Mouse (Mus musculus): ENCODE measurements at regions not wholly inside any gene's neighbourhood (a gene's known extent, or its start where the extent isn't known, plus 50 kb on each side); places are given as distances from the start of the nearest gene placed in this dataset.

- 61% methylated on average over 1 of the region's 1 CpGs for WGBS (ENCODE audit: insufficient replicate concordance)
- no peaks in the 10 kb centered on the region for H3K9me3 ChIP-seq (ENCODE audit: low read length)
- no peak for DNase-seq
- H3K9ac ChIP-seq (replicated peaks): no peak overlapping the region
- ATAC-seq: no peak
- no peaks in the 10 kb centered on the region for H3K4me1 ChIP-seq (ENCODE audit: insufficient read depth)
- H3K4me2 ChIP-seq (ENCODE audit: low read depth, low read length): no peak overlapping the region
- no peaks in the 10 kb centered on the region for H3K36me3 ChIP-seq (replicated peaks; ENCODE audit: insufficient read depth, low read length)
- H3K4me3 ChIP-seq (ENCODE audit: low read depth, low read length): no peak overlapping the region
- TF ChIP-seq EP300 (IDR thresholded peaks at IDR 0.05; ENCODE audit: low read depth) (no peak), CTCF (IDR thresholded peaks at IDR 0.05; ENCODE audit: low read depth) (no peak)
- H3K27ac ChIP-seq (ENCODE audit: low read depth): no peak overlapping the region
- no peaks in the 10 kb centered on the region for H3K27me3 ChIP-seq (ENCODE audit: insufficient read depth, low read length)
Observed at GRCm38 (mm10) chr2:8427720-8428119, 918.4 kb upstream of the Celf2 start.

GRCm38 (mm10) chr2:8415917-8416316 lies 906.6 kb upstream of the Celf2 start:
- H3K4me3 ChIP-seq (ENCODE audit: low read depth, low read length): no peak overlapping the region
- DNase-seq (no peak), ATAC-seq (no peak)
- no peak overlapping the region for H3K9ac ChIP-seq (replicated peaks)
- no peak for TF ChIP-seq EP300 (IDR thresholded peaks at IDR 0.05; ENCODE audit: low read depth)
- no peak for TF ChIP-seq CTCF (IDR thresholded peaks at IDR 0.05; ENCODE audit: low read depth)
- no peaks in the 10 kb centered on the region for H3K4me1 ChIP-seq (ENCODE audit: insufficient read depth)
- H3K27me3 ChIP-seq (ENCODE audit: insufficient read depth, low read length): no peaks in the 10 kb centered on the region
- no peaks in the 10 kb centered on the region for H3K9me3 ChIP-seq (ENCODE audit: low read length)
- H3K27ac ChIP-seq (ENCODE audit: low read depth): no peak overlapping the region
- 47% methylated on average over 3 of the region's 3 CpGs for WGBS (ENCODE audit: insufficient replicate concordance)
- no peak overlapping the region for H3K4me2 ChIP-seq (ENCODE audit: low read depth, low read length)
- no peaks in the 10 kb centered on the region for H3K36me3 ChIP-seq (replicated peaks; ENCODE audit: insufficient read depth, low read length)

- no peak overlapping the region for H3K9ac ChIP-seq (replicated peaks)
- H3K27me3 ChIP-seq (ENCODE audit: insufficient read depth, low read length): no peaks in the 10 kb centered on the region
- H3K4me3 ChIP-seq (ENCODE audit: low read depth, low read length): no peak overlapping the region
- no peak overlapping the region for H3K4me2 ChIP-seq (ENCODE audit: low read depth, low read length)
- H3K36me3 ChIP-seq (replicated peaks; ENCODE audit: insufficient read depth, low read length): no peaks in the 10 kb centered on the region
- no peak overlapping the region for H3K27ac ChIP-seq (ENCODE audit: low read depth)
- no peak for ATAC-seq
- H3K4me1 ChIP-seq (ENCODE audit: insufficient read depth): no peaks in the 10 kb centered on the region
- no peak for TF ChIP-seq EP300 (IDR thresholded peaks at IDR 0.05; ENCODE audit: low read depth)
- no peak for TF ChIP-seq CTCF (IDR thresholded peaks at IDR 0.05; ENCODE audit: low read depth)
- DNase-seq: no peak
- 68% methylated on average over 4 of the region's 4 CpGs for WGBS (ENCODE audit: insufficient replicate concordance)
- no peaks in the 10 kb centered on the region for H3K9me3 ChIP-seq (ENCODE audit: low read length)
Observed at GRCm38 (mm10) chr2:8394128-8394527, 884.8 kb upstream of the Celf2 start.

- Histone ChIP-seq H3K9me3 (ENCODE audit: low read length) (no peaks in the 10 kb centered on the region), H3K27me3 (ENCODE audit: insufficient read depth, low read length) (no peaks in the 10 kb centered on the region), H3K36me3 (replicated peaks; ENCODE audit: insufficient read depth, low read length) (no peaks in the 10 kb centered on the region), H3K4me2 (ENCODE audit: low read depth, low read length) (no peak overlapping the region), H3K4me3 (ENCODE audit: low read depth, low read length) (no peak overlapping the region), H3K9ac (replicated peaks) (no peak overlapping the region), H3K4me1 (ENCODE audit: insufficient read depth) (no peaks in the 10 kb centered on the region), H3K27ac (ENCODE audit: low read depth) (no peak overlapping the region)
- no peak for ATAC-seq
- WGBS (ENCODE audit: insufficient replicate concordance): 49% methylated on average over 2 of the region's 2 CpGs
- DNase-seq: no peak
- TF ChIP-seq EP300 (IDR thresholded peaks at IDR 0.05; ENCODE audit: low read depth): no peak
- TF ChIP-seq CTCF (IDR thresholded peaks at IDR 0.05; ENCODE audit: low read depth): no peak
Observed at GRCm38 (mm10) chr2:8389530-8389929, 880.2 kb upstream of the Celf2 start.

GRCm38 (mm10) chr2:8380246-8380645 lies 870.9 kb upstream of the Celf2 start:
- no peak overlapping the region for H3K27ac ChIP-seq (ENCODE audit: low read depth)
- TF ChIP-seq CTCF (IDR thresholded peaks at IDR 0.05; ENCODE audit: low read depth) (peak; percentile 50), EP300 (IDR thresholded peaks at IDR 0.05; ENCODE audit: low read depth) (no peak)
- no peaks in the 10 kb centered on the region for H3K27me3 ChIP-seq (ENCODE audit: insufficient read depth, low read length)
- no peaks in the 10 kb centered on the region for H3K9me3 ChIP-seq (ENCODE audit: low read length)
- ATAC-seq (no peak), DNase-seq (no peak)
- no peaks in the 10 kb centered on the region for H3K4me1 ChIP-seq (ENCODE audit: insufficient read depth)
- no peak overlapping the region for H3K9ac ChIP-seq (replicated peaks)
- H3K4me3 ChIP-seq (ENCODE audit: low read depth, low read length): no peak overlapping the region
- 51% methylated on average over 1 of the region's 1 CpGs for whole genome bisulfite sequencing (ENCODE audit: insufficient replicate concordance)
- H3K4me2 ChIP-seq (ENCODE audit: low read depth, low read length): no peak overlapping the region
- H3K36me3 ChIP-seq (replicated peaks; ENCODE audit: insufficient read depth, low read length): no peaks in the 10 kb centered on the region

- no peaks in the 10 kb centered on the region for H3K27me3 ChIP-seq (ENCODE audit: insufficient read depth, low read length)
- no peak overlapping the region for H3K4me3 ChIP-seq (ENCODE audit: low read depth, low read length)
- no peak for ATAC-seq
- H3K9ac ChIP-seq (replicated peaks): no peak overlapping the region
- no peak overlapping the region for H3K4me2 ChIP-seq (ENCODE audit: low read depth, low read length)
- 83% methylated on average over 3 of the region's 3 CpGs for WGBS (ENCODE audit: insufficient replicate concordance)
- no peak overlapping the region for H3K27ac ChIP-seq (ENCODE audit: low read depth)
- TF ChIP-seq EP300 (IDR thresholded peaks at IDR 0.05; ENCODE audit: low read depth) (no peak), CTCF (IDR thresholded peaks at IDR 0.05; ENCODE audit: low read depth) (no peak)
- DNase-seq: no peak
- H3K36me3 ChIP-seq (replicated peaks; ENCODE audit: insufficient read depth, low read length): no peaks in the 10 kb centered on the region
- H3K4me1 ChIP-seq (ENCODE audit: insufficient read depth): no peaks in the 10 kb centered on the region
- H3K9me3 ChIP-seq (ENCODE audit: low read length): no peaks in the 10 kb centered on the region
Observed at GRCm38 (mm10) chr2:8379590-8379989, 870.2 kb upstream of the Celf2 start.

- 48% methylated on average over 1 of the region's 1 CpGs for WGBS (ENCODE audit: insufficient replicate concordance)
- Histone ChIP-seq H3K4me2 (ENCODE audit: low read depth, low read length) (no peak overlapping the region), H3K9me3 (ENCODE audit: low read length) (no peaks in the 10 kb centered on the region), H3K27ac (ENCODE audit: low read depth) (no peak overlapping the region), H3K4me3 (ENCODE audit: low read depth, low read length) (no peak overlapping the region), H3K27me3 (ENCODE audit: insufficient read depth, low read length) (no peaks in the 10 kb centered on the region), H3K9ac (replicated peaks) (no peak overlapping the region), H3K36me3 (replicated peaks; ENCODE audit: insufficient read depth, low read length) (no peaks in the 10 kb centered on the region), H3K4me1 (ENCODE audit: insufficient read depth) (no peaks in the 10 kb centered on the region)
- DNase-seq: no peak
- TF ChIP-seq CTCF (IDR thresholded peaks at IDR 0.05; ENCODE audit: low read depth): no peak
- no peak for ATAC-seq
Observed at GRCm38 (mm10) chr2:8347867-8348266, 838.5 kb upstream of the Celf2 start.
